Mouse (Mus musculus): ENCODE data around the gene Porcn. TPM values are rescaled to one million over a fixed set of nuclear protein-coding genes. Genes with fewer than 3 reads are reported as not detected.

The Porcn gene
- total RNA-seq, 2 experiments from 2014 or later: 3.0 to 3.4 TPM

- no peak for DNase-seq
- intact Hi-C loops (cut with DNase I): no loop called here
Observed at GRCm38 (mm10) chrX:8207224-8207623, 899 bp upstream of the Porcn start.

DNA sequence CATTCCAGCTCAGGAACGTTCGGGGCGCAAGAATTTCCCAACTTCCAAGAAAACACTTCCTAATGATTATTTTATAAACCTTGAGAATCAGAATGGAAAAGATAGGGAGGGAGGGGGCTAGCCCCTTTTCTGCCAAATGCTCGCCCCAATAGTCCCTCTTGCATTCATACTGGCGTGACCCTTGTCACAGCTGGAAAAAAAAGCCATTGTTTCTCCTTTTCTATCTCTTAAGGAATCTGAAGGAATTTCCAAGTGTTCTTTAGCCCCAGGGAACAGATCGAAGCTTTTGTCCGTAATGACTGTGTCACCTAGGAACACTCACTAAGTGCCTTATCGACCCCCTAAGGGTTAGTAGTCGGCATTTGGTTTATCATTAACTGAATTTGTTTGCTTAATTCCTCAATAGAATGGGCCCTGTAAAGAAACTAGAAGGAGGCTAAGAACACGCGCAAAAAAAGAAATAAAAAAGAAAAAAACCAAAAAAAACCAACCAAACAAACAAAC is 421 bp upstream of the Porcn start:
- intact Hi-C loops (cut with DNase I): loop anchor here (1.0 kb wide), 1 partner anchor 13 kb away; the partner anchor contains the start of gene Ebp

DNA sequence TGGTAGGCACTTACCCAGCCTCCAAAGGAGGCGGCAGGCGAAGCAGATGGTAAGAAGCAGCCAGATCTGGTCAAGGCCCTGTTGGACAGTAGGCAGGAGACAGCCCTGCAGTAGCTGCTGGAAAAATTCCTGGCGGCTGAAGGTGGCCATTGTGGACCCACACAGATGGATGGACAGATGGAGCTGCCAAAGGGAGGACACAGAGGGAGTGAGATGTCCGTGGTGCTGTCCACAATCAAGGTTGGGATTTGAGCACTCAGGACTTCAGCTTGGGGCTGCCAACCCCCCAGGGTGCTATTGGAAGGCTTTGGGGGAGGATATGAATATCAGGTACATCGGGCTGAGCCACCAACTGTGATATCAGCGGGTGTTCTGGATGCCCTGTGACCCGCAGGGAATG is 774 bp downstream of the Porcn start:
- intact Hi-C loops (cut with DNase I): no loop called here

More for the DNA sequence above, 421 bp upstream of the Porcn start:
- DNase-seq: no peak

DNA sequence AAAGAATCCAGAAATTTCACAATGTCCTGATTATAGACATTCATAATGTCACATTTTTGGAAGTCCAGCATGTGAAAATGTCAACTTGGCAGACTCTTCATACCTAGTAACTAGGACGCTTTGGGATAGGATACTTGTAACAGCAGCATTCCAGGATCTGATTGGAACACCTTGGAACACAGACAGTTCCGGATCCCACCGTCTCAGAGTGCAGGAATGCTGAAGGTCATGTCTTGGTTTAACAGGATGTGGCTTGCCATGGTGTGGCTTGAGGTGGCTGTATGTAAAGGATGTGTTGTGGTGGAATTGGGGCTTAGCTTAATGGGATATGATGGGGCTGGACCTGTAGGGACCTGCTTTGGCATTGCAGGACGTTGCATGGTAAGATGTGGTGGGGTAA is 1.2 kb downstream of the Porcn start:
- intact Hi-C loops (cut with DNase I): no loop called here

More for the DNA sequence above, 774 bp downstream of the Porcn start:
- DNase-seq: no peak

DNA sequence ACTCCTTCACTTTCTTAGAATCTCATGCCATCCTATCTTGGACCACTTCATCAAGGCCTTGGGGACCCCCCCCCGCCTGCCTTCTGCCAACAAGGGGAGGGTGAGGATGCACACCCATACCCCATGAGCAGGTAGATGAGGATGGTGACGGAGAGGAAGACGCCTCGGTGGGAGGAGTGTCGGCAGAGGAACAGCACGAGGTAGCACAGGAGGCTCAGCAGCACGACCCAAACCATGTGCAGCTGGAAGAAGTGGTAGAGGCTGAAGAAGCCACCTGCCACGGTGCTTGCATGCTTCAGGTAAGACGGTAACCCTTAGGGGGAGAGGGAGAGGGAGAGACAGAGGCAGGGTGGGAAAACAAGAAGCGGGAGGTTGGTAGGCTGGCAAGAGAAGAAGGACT is 2.2 kb downstream of the Porcn start:
- no peak for DNase-seq
- intact Hi-C loops (cut with DNase I): no loop called here

More for the DNA sequence above, 1.2 kb downstream of the Porcn start:
- DNase-seq: no peak

GRCm38 (mm10) chrX:8203105-8203504 is 3.2 kb downstream of the Porcn start:
- no peak for DNase-seq
- intact Hi-C loops (cut with DNase I): no loop called here

GRCm38 (mm10) chrX:8193419-8193723 is 13.0 kb downstream of the Porcn start, which contains the start of gene Ebp:
Ebp (minus strand) TSS chrX:8193512.
- intact Hi-C loops (cut with DNase I): loop anchor here (1.0 to 5.0 kb wide), 2 partner anchors 13 to 59 kb away; partner anchors contain the start of genes Ftsj1 and Porcn
- DNase-seq: no peak

GRCm38 (mm10) chrX:8192640-8193418 is 13.5 kb downstream of the Porcn start:
- DNase-seq: peak; percentile 71
- intact Hi-C loops (cut with DNase I): loop anchor here (1.0 to 5.0 kb wide), 2 partner anchors 13 to 59 kb away; partner anchors contain the start of genes Ftsj1 and Porcn

DNA sequence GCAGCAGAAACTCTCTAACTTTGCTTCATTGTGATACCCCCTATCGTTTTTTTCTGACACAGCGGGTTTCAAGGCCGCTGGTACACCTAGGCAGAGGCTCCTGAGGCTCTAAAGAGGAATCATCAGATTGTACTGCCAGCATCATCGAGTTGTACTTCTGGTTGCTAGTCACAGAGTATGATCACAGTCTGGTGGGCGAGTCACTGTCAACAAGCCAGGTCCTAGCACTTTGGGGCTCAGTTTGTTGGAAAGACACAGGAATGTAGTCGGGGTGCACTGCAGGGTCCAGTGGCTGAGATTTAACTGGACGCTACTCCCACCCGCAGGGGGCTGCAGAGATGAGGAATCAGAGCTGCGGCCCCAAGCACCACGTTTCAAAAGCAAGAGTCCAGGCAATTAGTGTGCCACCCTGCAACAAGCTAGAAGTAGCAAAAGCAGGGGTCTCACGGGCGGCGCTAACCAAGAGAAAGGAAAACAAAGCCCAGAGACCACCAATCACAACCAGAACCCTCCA is 14.1 kb downstream of the Porcn start:
- DNase-seq: peak in 1 of 2 experiments; percentile 9
- intact Hi-C loops (cut with DNase I): loop anchor here (5.0 kb wide), 1 partner anchor 60 kb away; the partner anchor contains the start of gene Ftsj1

DNA sequence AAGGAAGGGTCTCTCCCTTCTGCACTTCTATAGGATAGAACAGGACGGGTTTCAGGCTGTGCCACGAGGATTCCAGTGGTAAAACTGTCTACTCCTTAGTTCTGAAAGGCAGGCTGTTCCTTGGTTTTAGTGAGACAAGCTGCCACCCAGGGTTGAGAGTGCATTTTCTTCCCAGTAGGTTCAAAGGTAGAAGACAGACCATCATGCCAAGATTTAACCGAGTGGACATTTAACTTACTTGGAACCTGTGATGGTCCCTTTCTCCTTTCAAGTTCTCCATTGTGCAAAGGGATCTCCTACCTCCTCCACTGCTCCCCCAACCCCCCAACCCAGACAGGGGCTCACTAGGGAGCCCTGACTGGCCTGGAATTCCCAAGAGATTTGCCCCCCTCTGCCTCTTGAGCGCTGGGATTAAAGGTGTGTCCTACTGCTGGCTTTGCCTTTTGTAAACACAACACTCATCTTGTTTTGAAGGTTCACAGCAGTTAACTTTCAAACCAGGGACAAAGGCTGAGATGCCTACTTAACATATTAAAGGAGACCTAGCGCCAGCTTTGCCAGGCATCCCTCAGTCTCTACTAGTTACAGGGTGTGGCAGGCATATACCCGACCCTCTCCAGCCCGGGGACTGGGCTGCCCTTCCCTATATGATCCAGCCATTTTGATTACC is 23.3 kb downstream of the Porcn start:
- intact Hi-C loops (cut with DNase I): no loop called here
- no peak for DNase-seq

GRCm38 (mm10) chrX:8179646-8180045 is 26.7 kb downstream of the Porcn start:
- DNase-seq: no peak
- intact Hi-C loops (cut with DNase I): no loop called here

GRCm38 (mm10) chrX:8178871-8179270 is 27.5 kb downstream of the Porcn start:
- intact Hi-C loops (cut with DNase I): no loop called here
- no peak for DNase-seq

GRCm38 (mm10) chrX:8175504-8176385 is 30.6 kb downstream of the Porcn start, which contains the start of gene Tbc1d25:
Tbc1d25 (minus strand) TSS chrX:8176181.
- DNase-seq: peak; percentile 80 to 83
- intact Hi-C loops (cut with DNase I): no loop called here

DNA sequence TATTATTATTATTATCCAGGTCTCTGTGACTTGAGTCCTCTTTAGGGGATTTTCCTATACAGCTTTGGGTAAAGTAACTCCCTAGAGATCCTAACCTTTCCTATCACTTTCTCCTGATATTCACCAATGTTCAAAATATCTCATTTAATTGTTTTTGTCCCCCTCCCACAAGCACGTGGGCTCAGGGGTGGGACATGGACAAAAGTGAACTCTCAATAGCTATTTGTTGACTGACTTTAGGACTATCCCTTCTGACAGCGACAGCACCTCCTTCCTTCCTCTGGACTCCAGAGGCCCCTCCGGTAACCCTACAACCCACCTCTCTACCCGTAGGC is 31.2 kb downstream of the Porcn start:
- DNase-seq: no peak
- intact Hi-C loops (cut with DNase I): no loop called here

DNA sequence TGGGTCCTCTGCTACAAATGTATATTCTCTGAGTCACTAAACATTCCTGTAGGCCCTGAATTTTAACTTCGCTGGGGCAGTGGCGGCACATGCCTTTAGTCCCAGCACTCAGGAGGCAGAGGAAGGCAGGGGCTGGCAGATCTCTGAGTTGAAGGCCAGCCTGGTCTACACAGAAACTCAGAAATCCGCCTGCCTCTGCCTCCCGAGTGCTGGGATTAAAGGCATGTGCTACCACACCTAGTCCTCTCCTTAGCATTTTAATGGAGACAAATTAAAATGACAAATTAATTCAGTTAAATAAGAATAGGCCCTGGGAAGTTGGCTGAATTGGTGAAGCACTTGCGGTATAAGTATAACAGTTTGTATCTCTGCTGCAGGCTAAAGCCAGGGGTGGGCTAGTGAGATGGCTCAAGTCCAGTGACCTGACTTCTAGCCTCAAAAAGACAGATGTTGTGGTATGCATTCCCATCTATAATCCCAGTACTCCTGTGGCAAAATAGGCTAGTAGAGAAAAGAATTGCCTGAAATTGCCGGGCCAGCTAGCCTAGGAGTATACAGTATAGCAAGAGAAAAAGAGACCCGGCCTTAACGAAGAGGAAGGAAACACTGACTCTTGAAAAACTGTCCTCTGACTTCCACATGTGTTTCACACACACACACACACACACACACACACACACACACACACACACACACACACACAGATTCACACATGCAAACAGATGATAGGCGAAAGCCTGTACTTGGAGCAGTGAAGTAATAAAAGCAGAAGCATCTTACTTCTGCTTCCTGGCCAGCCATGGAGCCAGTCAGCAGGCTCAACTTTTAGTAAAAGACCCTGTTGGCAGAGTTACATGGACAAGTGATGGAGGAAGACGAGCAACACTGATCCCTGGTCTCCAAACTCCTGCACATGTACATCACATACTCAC is 38.3 kb downstream of the Porcn start:
- intact Hi-C loops (cut with DNase I): no loop called here
- DNase-seq: no peak

DNA sequence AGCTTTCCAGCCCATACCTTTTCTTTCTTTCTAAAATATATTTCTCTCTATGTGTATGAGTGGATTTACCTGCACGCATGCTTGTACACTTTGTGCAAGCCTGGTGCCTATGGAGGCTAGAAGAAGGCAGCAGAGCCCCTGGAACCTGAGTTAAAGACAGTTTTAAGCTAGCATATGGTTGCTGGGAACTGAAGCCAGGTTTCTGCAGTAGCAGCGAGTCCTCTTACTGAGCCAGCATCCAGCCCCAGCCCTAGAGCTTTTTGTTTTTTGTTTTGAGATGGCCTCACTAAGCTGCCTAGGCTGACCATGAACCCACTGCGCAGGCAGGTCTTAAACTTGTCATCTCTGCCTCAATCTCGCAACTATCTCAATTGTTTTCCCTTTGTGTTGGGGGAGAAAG is 41.9 kb downstream of the Porcn start:
- intact Hi-C loops (cut with DNase I): no loop called here
- no peak for DNase-seq

DNA sequence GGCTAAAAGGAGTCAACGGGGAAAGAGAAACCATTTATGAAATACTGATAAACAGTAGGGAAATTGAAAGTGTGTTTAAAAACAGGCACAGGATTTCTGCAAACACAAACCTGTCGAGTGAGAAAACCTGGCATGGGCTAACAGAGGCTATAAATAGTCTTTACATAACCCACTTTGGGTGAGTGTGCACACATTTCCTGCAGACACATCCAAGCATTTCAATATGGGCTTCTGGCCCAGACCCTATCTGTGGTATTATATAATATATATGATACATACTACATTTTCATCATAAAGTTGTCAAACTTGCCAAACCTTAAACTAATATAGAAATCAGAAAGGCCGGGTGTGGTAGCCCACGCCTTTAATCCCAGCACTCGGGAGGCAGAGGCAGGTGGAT is 43.2 kb downstream of the Porcn start:
- no peak for DNase-seq
- intact Hi-C loops (cut with DNase I): no loop called here

GRCm38 (mm10) chrX:8145153-8145991 is 61.0 kb downstream of the Porcn start, which contains the start of gene Rbm3:
Rbm3 (minus strand) TSS chrX:8145880.
- intact Hi-C loops (cut with DNase I): loop anchor here (5.0 to 10.0 kb wide), 2 partner anchors 107 to 421 kb away; partner anchors contain the start of genes Ftsj1, Gm45208 and Praf2
- DNase-seq: peak; percentile 79 to 82
